Mouse (Mus musculus) hindbrain, embryonic 11.5 days (tissue): ENCODE data around the gene 1500011B03Rik. TPM values are rescaled to one million over a fixed set of nuclear protein-coding genes. Genes with fewer than 3 reads are reported as not detected.

Source experiments
- ATAC-seq: fragments of 200-750 bp; cut with Nextera tagmentation; 2 replicates; pipeline ENCODE4 v1.8.0; 2017; ENCODE audit warnings: mild to moderate bottlenecking, moderate TSS enrichment, moderate library complexity; ENCODE audit not compliant: low FRiP score
- DNase-seq: peaks from one replicate; pipeline ENCODE4 v3.0.0-alpha.2; 2015; ENCODE audit warnings: low spot score
- H3K27ac ChIP-seq: fragments of 300-500 bp; sonication (generic); 2 replicates; pipeline ENCODE4 v1.5.1; 2014; ENCODE audit warnings: mild to moderate bottlenecking, low read depth, low read length
- H3K27me3 ChIP-seq: fragments of 300-500 bp; sonication (generic); 2 replicates; pipeline ENCODE4 v1.6.1; 2014; ENCODE audit warnings: mild to moderate bottlenecking, low read length, moderate library complexity, mixed read lengths; ENCODE audit not compliant: control insufficient read depth, insufficient read depth
- H3K36me3 ChIP-seq: fragments of 300-500 bp; sonication (generic); 2 replicates; pipeline ENCODE4 v1.6.1; 2014; ENCODE audit warnings: mild to moderate bottlenecking, low read length, moderate library complexity, mixed read lengths; ENCODE audit not compliant: control insufficient read depth, insufficient read depth
- H3K4me1 ChIP-seq: fragments of 300-500 bp; sonication (generic); replicated peaks from 2 replicates; pipeline ENCODE4 v1.6.1; 2014; ENCODE audit warnings: low read length, mixed read lengths; ENCODE audit not compliant: control insufficient read depth, insufficient read depth
- H3K4me2 ChIP-seq: fragments of 300-500 bp; sonication (generic); replicated peaks from 2 replicates; pipeline ENCODE4 v1.6.1; 2014; ENCODE audit warnings: mild to moderate bottlenecking, low read depth, low read length
- H3K4me3 ChIP-seq: fragments of 300-500 bp; sonication (generic); 2 replicates; pipeline ENCODE4 v1.5.1; 2014; ENCODE audit warnings: low read depth, low read length
- H3K9ac ChIP-seq: fragments of 300-500 bp; sonication (generic); 2 replicates; pipeline ENCODE4 v1.6.1; 2014; ENCODE audit warnings: low read depth, low read length
- H3K9me3 ChIP-seq: fragments of 300-500 bp; sonication (generic); 2 replicates; pipeline ENCODE4 v1.6.1; 2016; ENCODE audit warnings: low read length; ENCODE audit not compliant: control insufficient read depth
- WGBS: fragments of 180-500 bp; shearing (Covaris S2); extraction: QIAGEN DNeasy Blood & Tissue Kit; methylation state at CpG from one replicate; pipeline ENCODE4 v1.1.7; 2014; 5-methylcytosine and 5-hydroxymethylcytosine counted together
- polyA plus RNA-seq: library from polyadenylated mRNA; unstranded; fragments of >200 nt; fragmentation: Nextera tagmentation; extraction: Ambion mirVana; gene quantifications from 2 replicates; pipeline ENCODE4 v1.2.1, GENCODE M21; 2014

Gene 1500011B03Rik
- polyA plus RNA-seq, 1 experiment from 2014 or later, result 167 TPM

- no peaks in the 10 kb centered on the region for H3K27me3 ChIP-seq
- H3K27ac ChIP-seq, result no peak overlapping the region
- whole genome bisulfite sequencing, result 91% methylated on average over 12 of the region's 12 CpGs
- ATAC-seq, result no peak
- DNase-seq, result no peak
- H3K4me3 ChIP-seq, result no peak overlapping the region
- H3K4me2 ChIP-seq, result no peak overlapping the region
- H3K9me3 ChIP-seq, result no peaks in the 10 kb centered on the region
- H3K4me1 ChIP-seq, result no peaks in the 10 kb centered on the region; the same call in 1 of the 2 replicates
- no peaks in the 10 kb centered on the region for H3K36me3 ChIP-seq
- no peak overlapping the region for H3K9ac ChIP-seq
These were observed 39.7 kb downstream of the 1500011B03Rik start for GRCm38 (mm10) chr5:114783405-114784163.

GRCm38 (mm10) chr5:114782991-114783390 lies 40.3 kb downstream of the 1500011B03Rik start:
- no peaks in the 10 kb centered on the region; the same call in 1 of the 2 replicates for H3K4me1 ChIP-seq
- no peaks in the 10 kb centered on the region for H3K27me3 ChIP-seq
- ATAC-seq (no peak), DNase-seq (no peak)
- no peak overlapping the region for H3K4me3 ChIP-seq
- 85% methylated on average over 9 of the region's 9 CpGs for WGBS
- H3K9ac ChIP-seq, result no peak overlapping the region
- H3K9me3 ChIP-seq, result no peaks in the 10 kb centered on the region
- no peak overlapping the region for H3K27ac ChIP-seq
- no peaks in the 10 kb centered on the region for H3K36me3 ChIP-seq
- H3K4me2 ChIP-seq, result no peak overlapping the region

GRCm38 (mm10) chr5:114780912-114781311 lies 42.4 kb downstream of the 1500011B03Rik start:
- Histone ChIP-seq H3K4me1 (no peaks in the 10 kb centered on the region; the same call in 1 of the 2 replicates), H3K27me3 (no peaks in the 10 kb centered on the region), H3K4me2 (no peak overlapping the region), H3K27ac (no peak overlapping the region), H3K4me3 (no peak overlapping the region), H3K9me3 (no peaks in the 10 kb centered on the region), H3K36me3 (no peaks in the 10 kb centered on the region), H3K9ac (no peak overlapping the region)
- 87% methylated on average over 7 of the region's 7 CpGs for WGBS
- ATAC-seq (no peak), DNase-seq (no peak)

- no peak overlapping the region for H3K4me2 ChIP-seq
- H3K9me3 ChIP-seq, result no peaks in the 10 kb centered on the region
- H3K27ac ChIP-seq, result no peak overlapping the region
- 80% methylated on average over 7 of the region's 7 CpGs for WGBS
- no peaks in the 10 kb centered on the region for H3K36me3 ChIP-seq
- H3K4me1 ChIP-seq, result no peaks in the 10 kb centered on the region; the same call in 1 of the 2 replicates
- H3K9ac ChIP-seq, result no peak overlapping the region
- H3K4me3 ChIP-seq, result no peak overlapping the region
- no peaks in the 10 kb centered on the region for H3K27me3 ChIP-seq
- ATAC-seq, result no peak
- no peak for DNase-seq
These were observed 43.2 kb downstream of the 1500011B03Rik start for GRCm38 (mm10) chr5:114779956-114780489.

- no peaks in the 10 kb centered on the region for H3K36me3 ChIP-seq
- H3K4me2 ChIP-seq, result peak overlapping the region; percentile 61; the same call in 1 of the 2 replicates
- ATAC-seq (no peak), DNase-seq (no peak)
- no peak overlapping the region for H3K27ac ChIP-seq
- WGBS, result 70% methylated on average over 7 of the region's 7 CpGs
- H3K4me3 ChIP-seq, result peak overlapping the region; percentile 77
- H3K9ac ChIP-seq, result no peak overlapping the region; the same call in 1 of the 2 replicates
- peaks cover 5% of the 10 kb centered on the region for H3K4me1 ChIP-seq
- no peaks in the 10 kb centered on the region for H3K27me3 ChIP-seq
- no peaks in the 10 kb centered on the region for H3K9me3 ChIP-seq
These were observed 47.1 kb downstream of the 1500011B03Rik start for GRCm38 (mm10) chr5:114776174-114776573.

- H3K9ac ChIP-seq, result peak within 1 kb of the TSS; percentile 92
- no peaks in the 10 kb centered on the region for H3K27me3 ChIP-seq
- peak; percentile 42 for DNase-seq
- ATAC-seq, result peak; percentile 18
- H3K4me2 ChIP-seq, result peak within 1 kb of the TSS; percentile 61
- under 1% methylated on average over 49 of the region's 63 CpGs for WGBS
- H3K9me3 ChIP-seq, result no peaks in the 10 kb centered on the region
- H3K36me3 ChIP-seq, result no peaks in the 10 kb centered on the region
- H3K27ac ChIP-seq, result peak within 1 kb of the TSS; percentile 92
- peak within 1 kb of the TSS; percentile 77 for H3K4me3 ChIP-seq
- peaks cover 5% of the 10 kb centered on the region for H3K4me1 ChIP-seq
These were observed 48.0 kb downstream of the 1500011B03Rik start, which contains the start of gene Git2 for GRCm38 (mm10) chr5:114775056-114775979. Gene Git2, minus strand, starts transcription at chr5:114775517.

- Histone ChIP-seq H3K36me3 (no peaks in the 10 kb centered on the region), H3K4me2 (peak within 1 kb of the TSS; percentile 61), H3K9ac (peak within 1 kb of the TSS; percentile 92), H3K27me3 (no peaks in the 10 kb centered on the region), H3K4me1 (peaks cover 5% of the 10 kb centered on the region), H3K4me3 (peak within 1 kb of the TSS; percentile 77), H3K9me3 (no peaks in the 10 kb centered on the region), H3K27ac (peak within 1 kb of the TSS; percentile 92)
- DNase-seq, result peak; percentile 90
- ATAC-seq, result peak; percentile 84
- WGBS, result under 1% methylated on average over 63 of the region's 73 CpGs
These were observed 48.7 kb downstream of the 1500011B03Rik start, which contains the start of gene Ankrd13a for GRCm38 (mm10) chr5:114774403-114775051. Gene Ankrd13a, plus strand, starts transcription at chr5:114774677.

GRCm38 (mm10) chr5:114773780-114774179 lies 49.5 kb downstream of the 1500011B03Rik start:
- Histone ChIP-seq H3K9ac (peak overlapping the region; percentile 92), H3K4me3 (peak overlapping the region; percentile 77), H3K4me1 (peaks cover 5% of the 10 kb centered on the region; the same call in 1 of the 2 replicates), H3K27ac (peak overlapping the region; percentile 92), H3K9me3 (no peaks in the 10 kb centered on the region), H3K27me3 (no peaks in the 10 kb centered on the region), H3K36me3 (no peaks in the 10 kb centered on the region), H3K4me2 (peak overlapping the region; percentile 61)
- 4% methylated on average over 11 of the region's 11 CpGs for WGBS
- ATAC-seq (no peak), DNase-seq (peak; percentile 49)
